Mouse (Mus musculus): ENCODE results near the gene Cbx4. TPM values are rescaled to one million over a fixed set of nuclear protein-coding genes. Genes with fewer than 3 reads are reported as not detected.
A peak's percentile ranks its signal among the peaks of the same experiment; 100 is the strongest.

The Cbx4 gene
- polyA plus RNA-seq, 1 experiment: 46.4 TPM

DNA sequence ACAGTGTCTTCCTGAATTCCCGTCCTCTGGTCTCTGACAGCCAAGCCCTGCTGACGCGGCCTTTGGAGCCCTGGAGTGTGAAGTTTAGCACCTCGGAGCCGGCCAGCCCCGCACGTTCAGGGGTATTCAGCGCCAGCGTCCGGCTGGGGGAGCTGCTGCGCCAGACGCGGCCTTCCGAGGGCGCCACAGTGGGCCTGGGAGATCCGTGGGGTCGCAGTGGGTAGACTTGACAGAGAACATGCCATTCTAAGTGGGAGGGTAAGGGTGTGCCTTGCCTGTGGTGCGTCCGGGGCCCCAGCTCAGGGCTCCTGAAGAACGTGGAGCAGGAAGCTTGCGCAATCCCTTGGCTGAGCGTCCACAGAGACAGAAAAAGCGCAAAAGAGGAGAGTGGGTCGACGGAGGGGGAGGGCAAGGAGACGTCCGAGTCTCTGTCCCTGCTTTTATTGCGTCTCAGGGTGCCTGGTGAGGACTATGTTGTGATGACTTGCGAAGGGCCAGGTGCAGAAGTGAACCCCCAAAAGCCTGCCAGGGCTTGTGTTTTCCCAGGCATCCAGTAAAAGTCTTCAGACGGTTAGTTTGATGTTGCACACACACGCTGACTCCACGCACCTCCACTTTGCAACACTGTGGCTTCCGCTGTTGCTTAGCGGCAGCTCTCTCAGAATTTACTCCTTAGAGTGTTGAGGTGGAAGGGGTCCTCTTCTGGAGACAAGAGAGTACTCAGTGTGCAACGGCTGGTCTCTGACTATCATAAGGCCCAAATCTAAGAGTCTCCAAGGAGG, 1.5 kb upstream of the Cbx4 start:
- no peak for DNase-seq (ENCODE audit: extremely low spot score in 1 of 2, low spot score in 1 of 2)

- DNase-seq (ENCODE audit: extremely low spot score in 1 of 2, low spot score in 1 of 2): peak; percentile 48 to 76
Measured at GRCm38 (mm10) chr11:119085279-119086062, 550 bp downstream of the Cbx4 start.

DNA sequence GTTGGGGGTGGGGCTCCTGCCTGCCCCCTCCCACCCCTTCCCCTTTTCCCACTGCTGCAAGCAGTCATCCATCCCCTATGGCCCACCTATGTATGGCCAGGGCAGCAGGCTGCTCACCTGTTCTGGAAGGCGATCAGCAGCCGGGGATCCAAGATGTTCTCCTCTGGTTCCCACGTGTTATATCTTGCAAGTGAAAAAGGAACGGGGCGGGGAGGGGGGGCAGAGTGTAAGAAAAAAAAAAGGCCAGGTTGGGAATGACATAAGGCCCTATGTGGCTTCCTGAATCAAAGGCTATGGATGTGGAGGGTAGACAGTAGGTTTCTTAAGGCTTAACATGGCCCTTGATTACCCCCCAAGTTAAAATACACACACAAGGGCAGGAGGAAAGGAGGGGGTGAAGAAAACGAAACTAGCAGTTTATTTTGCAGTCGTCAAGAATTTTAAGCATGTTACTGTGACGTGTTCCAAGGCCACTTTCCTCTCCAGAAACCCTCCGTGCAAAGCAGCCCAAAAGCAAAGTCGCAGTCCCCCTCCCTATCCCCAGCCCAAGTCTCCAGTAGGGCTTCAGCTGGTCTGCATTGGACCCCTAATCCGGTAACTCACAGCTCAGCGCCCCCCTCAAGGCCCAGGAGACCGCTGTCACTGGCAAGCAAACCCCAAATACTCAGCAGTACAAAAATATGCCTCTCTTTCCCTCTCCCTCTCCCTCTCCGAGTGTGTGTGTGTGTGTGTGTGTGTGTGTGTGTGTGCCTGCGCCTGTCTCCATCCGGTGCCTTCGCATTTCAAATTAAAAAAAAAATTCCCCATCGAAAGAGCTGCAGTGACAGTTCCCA, 1.4 kb downstream of the Cbx4 start:
- DNase-seq (ENCODE audit: extremely low spot score in 1 of 2, low spot score in 1 of 2): peak in 1 of 2 experiments; percentile 67

- peak in 1 of 2 experiments; percentile 34 for DNase-seq (ENCODE audit: extremely low spot score in 1 of 2, low spot score in 1 of 2)
Measured at GRCm38 (mm10) chr11:119083724-119084445, 2.1 kb downstream of the Cbx4 start.

DNA sequence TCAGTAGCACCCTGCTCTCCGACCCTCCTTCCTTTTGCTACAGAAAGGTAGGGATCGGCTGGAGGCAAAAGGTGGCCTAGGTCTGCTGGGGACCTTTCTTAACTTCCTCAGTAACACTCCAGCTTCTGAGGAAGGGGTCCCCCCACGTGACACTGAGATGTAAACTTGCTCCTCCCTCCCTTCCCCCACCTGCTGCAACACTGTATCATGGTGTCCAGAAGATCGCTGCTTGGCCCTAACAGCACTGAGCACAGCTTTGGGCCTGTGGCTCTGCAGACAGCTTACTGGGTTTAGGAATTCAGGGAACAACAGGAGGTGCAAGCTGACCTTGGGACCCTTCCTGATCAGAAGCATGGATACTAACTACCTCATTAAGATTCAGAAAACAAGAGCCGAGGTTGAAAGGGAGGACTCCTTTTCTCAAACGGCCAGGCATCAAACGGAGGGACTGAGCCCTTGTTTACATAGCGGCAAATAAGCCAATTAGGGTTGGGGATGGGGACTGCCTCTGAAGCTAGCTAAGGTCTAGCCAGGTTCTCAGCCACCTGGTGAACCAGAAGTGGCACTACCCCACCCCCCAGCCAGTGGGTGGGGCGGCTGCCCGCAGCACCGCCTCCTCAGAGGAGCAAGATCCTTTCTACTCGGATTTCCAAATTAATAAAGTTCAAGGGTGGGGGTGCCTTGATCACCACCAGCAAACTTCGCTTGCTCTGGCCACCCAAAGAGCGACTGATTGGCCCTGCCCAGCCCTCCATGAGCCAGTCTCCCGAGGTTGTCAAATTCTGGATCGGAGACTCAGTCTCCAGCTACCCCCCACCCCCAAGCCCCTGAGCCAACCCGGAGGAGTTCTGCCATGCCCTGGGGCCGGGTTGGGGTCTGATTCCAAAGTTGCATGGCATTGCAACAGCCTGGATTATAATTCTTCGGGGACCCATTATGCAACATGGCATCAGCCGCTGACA, 3.1 kb downstream of the Cbx4 start:
- DNase-seq (ENCODE audit: extremely low spot score in 1 of 2, low spot score in 1 of 2): no peak

- peak in 1 of 2 experiments; percentile 44 for DNase-seq (ENCODE audit: extremely low spot score in 1 of 2, low spot score in 1 of 2)
Measured at GRCm38 (mm10) chr11:119081839-119082637, 4.0 kb downstream of the Cbx4 start.

DNA sequence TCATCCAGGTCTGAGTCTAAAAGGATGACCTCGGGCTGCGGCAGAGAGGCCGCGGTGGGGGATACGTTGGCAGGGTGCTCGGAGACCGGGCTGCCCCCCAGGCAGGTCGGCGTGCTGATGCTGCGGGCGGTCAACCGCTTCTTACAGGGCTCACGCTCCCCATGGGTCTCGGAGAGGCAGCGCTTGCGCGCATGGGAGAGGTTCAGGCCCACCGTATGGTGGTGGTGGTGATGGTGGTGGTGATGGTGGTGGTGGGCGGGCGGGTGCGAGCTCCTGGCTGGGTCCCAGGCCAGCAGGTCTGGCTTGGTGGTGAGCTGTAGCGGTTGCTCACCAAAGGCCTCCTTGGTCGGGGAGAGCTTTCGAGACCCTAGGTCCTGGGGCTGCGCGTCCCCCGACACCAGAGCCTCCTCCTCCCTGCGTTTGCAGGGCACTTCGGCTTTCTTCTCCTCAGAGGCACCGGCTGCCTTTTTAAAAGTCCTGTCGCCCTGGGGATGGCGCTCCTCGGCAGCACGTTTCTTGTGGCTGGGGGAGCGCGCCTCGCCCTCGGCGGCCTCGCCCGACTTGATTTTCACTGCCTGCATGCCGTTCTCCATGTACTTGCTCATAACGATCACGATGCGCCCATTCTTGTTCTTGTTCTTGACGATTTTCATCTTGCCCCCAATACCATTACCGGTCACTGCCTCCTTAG, 4.7 kb downstream of the Cbx4 start:
- no peak for DNase-seq (ENCODE audit: extremely low spot score in 1 of 2, low spot score in 1 of 2)

- DNase-seq (ENCODE audit: extremely low spot score in 1 of 2, low spot score in 1 of 2): no peak
Measured at GRCm38 (mm10) chr11:119080461-119081147, 5.4 kb downstream of the Cbx4 start.

- DNase-seq (ENCODE audit: extremely low spot score in 1 of 2, low spot score in 1 of 2): no peak
Measured at GRCm38 (mm10) chr11:119079445-119079837, 6.6 kb downstream of the Cbx4 start.

GRCm38 (mm10) chr11:119078691-119079444, 7.2 kb downstream of the Cbx4 start:
- no peak for DNase-seq (ENCODE audit: extremely low spot score in 1 of 2, low spot score in 1 of 2)

DNA sequence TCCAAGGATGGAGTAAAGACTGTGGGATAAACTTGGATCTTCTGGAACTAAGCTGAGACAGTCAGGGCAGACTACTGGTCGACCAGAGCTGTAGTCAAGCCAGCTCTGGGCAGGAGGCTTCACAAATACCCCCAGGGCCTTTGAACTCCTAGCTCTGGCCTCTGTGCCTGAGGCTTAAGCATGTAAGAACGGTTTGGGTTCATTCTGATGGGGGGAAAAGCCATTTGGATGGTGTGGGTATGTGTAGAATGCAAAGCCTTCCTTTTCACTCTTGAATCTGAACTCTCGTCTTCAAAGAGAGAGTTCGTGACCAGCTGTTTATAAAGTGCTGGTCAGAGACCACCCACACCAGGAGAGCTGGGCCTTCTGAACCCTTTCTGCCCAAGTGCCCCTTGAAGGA, 8.3 kb downstream of the Cbx4 start:
- DNase-seq (ENCODE audit: extremely low spot score in 1 of 2, low spot score in 1 of 2): no peak

DNA sequence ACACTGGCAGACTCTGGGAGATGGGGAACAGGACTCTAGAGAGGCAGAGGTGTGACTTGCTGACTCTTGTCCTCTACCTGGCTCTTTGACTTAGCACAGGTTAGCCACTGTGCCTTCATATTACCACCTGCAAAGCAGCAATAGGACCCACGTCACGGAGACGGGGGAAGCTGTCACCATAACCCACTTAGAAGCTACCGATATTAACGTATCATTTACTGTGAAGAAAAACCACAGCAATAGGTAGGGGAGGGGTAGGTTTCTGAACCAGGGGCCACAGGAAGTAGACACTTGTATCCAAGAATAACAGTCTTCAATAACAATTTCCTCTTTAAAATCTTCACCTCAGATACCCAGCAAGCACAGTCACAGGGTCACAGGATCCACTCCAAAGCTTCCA, 10.2 kb downstream of the Cbx4 start:
- no peak for DNase-seq (ENCODE audit: extremely low spot score in 1 of 2, low spot score in 1 of 2)

DNA sequence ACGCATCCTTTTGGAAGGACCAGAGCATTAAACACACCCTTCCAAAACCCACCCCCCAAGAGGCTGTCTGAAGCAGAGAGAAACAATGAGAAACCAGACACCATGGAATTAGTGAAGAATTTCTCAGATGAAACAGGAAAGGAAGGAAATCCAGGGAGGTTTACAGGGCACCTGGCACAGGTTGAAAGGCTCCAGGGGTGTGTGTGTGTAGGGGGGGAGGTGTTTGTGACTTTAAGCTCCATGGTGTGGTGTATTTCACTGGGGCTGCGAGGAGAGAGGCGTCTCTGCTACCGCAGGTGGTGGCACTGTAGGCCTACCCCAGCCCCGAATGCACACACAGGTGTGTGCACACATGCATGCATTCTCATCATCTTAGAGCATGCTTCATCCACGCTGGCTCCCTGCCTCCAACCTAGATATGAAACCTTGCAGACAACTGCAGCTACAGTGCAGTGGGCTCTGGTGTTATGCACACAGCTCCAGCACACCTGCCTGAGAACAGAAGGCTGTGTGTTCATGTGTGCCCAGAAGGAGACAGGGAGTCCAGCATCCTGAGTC, 12.1 kb downstream of the Cbx4 start:
- DNase-seq (ENCODE audit: extremely low spot score in 1 of 2, low spot score in 1 of 2): no peak

GRCm38 (mm10) chr11:119072986-119073385, 13.0 kb downstream of the Cbx4 start:
- no peak for DNase-seq (ENCODE audit: extremely low spot score in 1 of 2, low spot score in 1 of 2)

GRCm38 (mm10) chr11:119072239-119072638, 13.8 kb downstream of the Cbx4 start:
- no peak for DNase-seq (ENCODE audit: extremely low spot score in 1 of 2, low spot score in 1 of 2)

DNA sequence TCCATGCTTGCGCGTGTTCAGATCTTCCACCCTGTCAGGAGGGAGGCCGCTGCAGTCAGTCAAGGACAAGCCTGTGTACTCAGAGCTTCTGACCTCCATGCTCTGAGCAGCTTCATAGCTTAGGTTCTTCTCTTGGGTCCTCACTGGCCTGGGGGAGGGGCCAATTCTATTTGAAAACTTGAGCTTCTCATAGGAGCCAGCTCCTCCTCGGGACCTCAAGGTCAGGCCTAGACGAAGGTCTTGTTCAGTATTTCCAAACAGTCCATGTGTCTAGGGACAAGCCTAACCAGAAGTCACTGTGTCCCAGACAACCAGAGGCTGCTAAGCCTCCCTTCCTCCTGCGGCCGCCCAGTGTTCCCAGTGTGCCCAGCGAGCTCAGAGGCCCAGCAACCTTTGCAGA, 19.2 kb downstream of the Cbx4 start:
- DNase-seq (ENCODE audit: extremely low spot score in 1 of 2, low spot score in 1 of 2): no peak

Data from frontal cortex, adult 2 months (tissue).